Mouse (Mus musculus) kidney, embryonic 16.5 days (tissue): ENCODE measurements around the gene Trabd. TPM values are rescaled to one million over a fixed set of nuclear protein-coding genes. Genes with fewer than 3 reads are reported as not detected.

ENCODE experiments used
- ATAC-seq: fragments of 200-750 bp; cut with Nextera tagmentation; 2 replicates; pipeline ENCODE4 v1.8.0; 2017; ENCODE audit warnings: moderate TSS enrichment; ENCODE audit not compliant: low FRiP score, low TSS enrichment
- H3K27ac ChIP-seq: fragments of 300-500 bp; sonication (generic); 2 replicates; pipeline ENCODE4 v1.5.1; 2014; ENCODE audit warnings: low read length
- H3K27me3 ChIP-seq: fragments of 300-500 bp; sonication (generic); 2 replicates; pipeline ENCODE4 v1.6.1; 2014; ENCODE audit warnings: low read length, control low read depth, mixed read lengths; ENCODE audit not compliant: insufficient read depth
- H3K36me3 ChIP-seq: fragments of 300-500 bp; sonication (generic); 2 replicates; pipeline ENCODE4 v1.6.1; 2014; ENCODE audit warnings: low read length, control low read depth, mixed read lengths; ENCODE audit not compliant: insufficient read depth
- H3K4me1 ChIP-seq: fragments of 300-500 bp; sonication (generic); 2 replicates; pipeline ENCODE4 v1.6.1; 2014; ENCODE audit warnings: low read length, control low read depth, mixed read lengths; ENCODE audit not compliant: insufficient read depth
- H3K4me2 ChIP-seq: fragments of 300-500 bp; sonication (generic); replicated peaks from 2 replicates; pipeline ENCODE4 v1.6.1; 2014; ENCODE audit warnings: low read depth, low read length
- H3K4me3 ChIP-seq: fragments of 300-500 bp; sonication (generic); 2 replicates; pipeline ENCODE4 v1.5.1; 2014; ENCODE audit warnings: mild to moderate bottlenecking, low read length
- H3K9ac ChIP-seq: fragments of 300-500 bp; sonication (generic); replicated peaks from 2 replicates; pipeline ENCODE4 v1.6.1; 2014; ENCODE audit warnings: low read length
- H3K9me3 ChIP-seq: fragments of 300-500 bp; sonication (generic); 2 replicates; pipeline ENCODE4 v1.6.1; 2016; ENCODE audit warnings: low read length, control low read depth
- WGBS: fragments of 180-500 bp; shearing (Covaris S2); extraction: QIAGEN DNeasy Blood & Tissue Kit; methylation state at CpG from one replicate; pipeline ENCODE4 v1.1.7; 2014; 5-methylcytosine and 5-hydroxymethylcytosine counted together
- polyA plus RNA-seq: library from polyadenylated mRNA; unstranded; fragments of >200 nt; fragmentation: Nextera tagmentation; extraction: Ambion mirVana; gene quantifications from 2 replicates; pipeline ENCODE4 v1.2.1, GENCODE M21; 2015

Gene Trabd
- polyA plus RNA-seq, 1 experiment from 2014 or later = 60.3 TPM

- Histone ChIP-seq H3K4me2 (no peak overlapping the region), H3K4me3 (no peak overlapping the region), H3K36me3 (peaks cover 88% of the 10 kb centered on the region), H3K27me3 (no peaks in the 10 kb centered on the region), H3K4me1 (no peaks in the 10 kb centered on the region), H3K27ac (no peak overlapping the region), H3K9ac (no peak overlapping the region), H3K9me3 (no peaks in the 10 kb centered on the region)
- 92% methylated on average over 5 of the region's 5 CpGs for WGBS
- no peak for ATAC-seq
Measured at GRCm38 (mm10) chr15:89097450-89097849, 22.5 kb downstream of the Trabd start.

DNA sequence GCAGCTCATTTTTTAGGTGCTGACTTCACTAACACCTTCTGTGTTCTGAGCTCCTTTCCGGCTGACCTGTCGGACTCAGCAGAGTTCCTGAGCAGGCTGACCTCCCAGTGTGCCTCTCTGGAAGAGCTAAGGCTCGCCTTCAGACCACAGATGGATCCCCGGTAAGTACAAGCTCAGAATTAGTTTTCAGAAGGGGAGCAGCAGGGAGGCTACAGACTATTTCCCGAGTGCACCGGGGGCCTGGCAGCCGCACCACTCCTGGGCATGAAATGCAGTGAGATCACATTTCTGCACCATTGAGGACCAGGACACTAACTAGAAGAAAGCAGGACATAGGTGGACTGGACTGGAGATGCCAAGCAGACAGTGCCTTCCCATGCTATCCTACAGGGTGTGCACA is 23.7 kb downstream of the Trabd start:
- Histone ChIP-seq H3K4me1 (no peaks in the 10 kb centered on the region), H3K36me3 (peaks cover 88% of the 10 kb centered on the region), H3K9ac (no peak overlapping the region), H3K27ac (no peak overlapping the region), H3K4me3 (no peak overlapping the region), H3K4me2 (no peak overlapping the region), H3K9me3 (no peaks in the 10 kb centered on the region), H3K27me3 (no peaks in the 10 kb centered on the region)
- WGBS = 82% methylated on average over 7 of the region's 7 CpGs
- ATAC-seq = no peak

DNA sequence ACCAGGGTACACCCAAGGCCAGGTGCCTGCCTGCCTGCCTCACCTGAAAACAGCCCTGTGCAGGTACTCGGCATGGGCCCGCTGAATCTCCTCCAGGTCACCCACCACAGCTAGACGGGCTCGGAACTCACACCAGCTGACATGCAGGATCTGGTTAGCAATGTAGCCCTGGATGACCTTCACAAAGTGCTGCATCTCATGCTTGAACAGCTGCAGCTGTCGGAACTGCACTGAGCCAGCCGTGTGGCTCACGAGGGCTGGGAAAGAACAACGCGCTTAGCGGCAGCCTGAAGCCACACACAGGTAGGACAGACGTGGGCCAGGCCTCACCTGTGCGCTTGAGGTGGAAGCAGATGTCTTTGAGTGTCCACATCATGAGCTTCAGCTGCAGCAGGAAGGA is 25.9 kb downstream of the Trabd start:
- no peak overlapping the region for H3K27ac ChIP-seq
- no peak for ATAC-seq
- H3K9me3 ChIP-seq = no peaks in the 10 kb centered on the region
- no peaks in the 10 kb centered on the region for H3K4me1 ChIP-seq
- no peaks in the 10 kb centered on the region for H3K27me3 ChIP-seq
- H3K36me3 ChIP-seq = peaks cover 82% of the 10 kb centered on the region
- no peak overlapping the region for H3K4me3 ChIP-seq
- H3K9ac ChIP-seq = no peak overlapping the region
- no peak overlapping the region for H3K4me2 ChIP-seq
- WGBS = 82% methylated on average over 12 of the region's 12 CpGs

DNA sequence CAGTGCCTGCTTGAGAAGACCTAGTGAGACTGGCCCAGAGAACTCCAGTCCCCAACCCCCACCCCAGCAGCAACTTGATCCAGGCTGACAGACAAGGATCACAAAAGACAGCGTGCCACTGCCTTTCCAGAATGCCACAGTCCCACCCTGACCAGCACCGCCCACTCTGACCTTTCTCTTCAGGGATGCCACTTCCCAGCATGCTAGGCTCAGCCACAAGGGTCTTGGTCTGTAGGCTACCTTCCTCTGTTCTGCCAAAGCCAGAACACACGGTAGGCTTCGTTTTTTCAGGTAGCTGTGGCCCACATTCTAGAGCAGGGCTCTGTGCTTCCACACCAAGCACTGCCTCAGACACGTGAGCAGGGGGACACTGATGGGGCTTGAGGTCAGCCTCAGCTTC is 27.7 kb downstream of the Trabd start:
- no peak for ATAC-seq
- WGBS = 75% methylated on average over 5 of the region's 5 CpGs
- no peak overlapping the region for H3K4me3 ChIP-seq
- no peaks in the 10 kb centered on the region for H3K9me3 ChIP-seq
- no peaks in the 10 kb centered on the region for H3K4me1 ChIP-seq
- no peak overlapping the region for H3K27ac ChIP-seq
- no peaks in the 10 kb centered on the region for H3K27me3 ChIP-seq
- H3K9ac ChIP-seq = no peak overlapping the region
- peaks cover 76% of the 10 kb centered on the region for H3K36me3 ChIP-seq
- no peak overlapping the region for H3K4me2 ChIP-seq

DNA sequence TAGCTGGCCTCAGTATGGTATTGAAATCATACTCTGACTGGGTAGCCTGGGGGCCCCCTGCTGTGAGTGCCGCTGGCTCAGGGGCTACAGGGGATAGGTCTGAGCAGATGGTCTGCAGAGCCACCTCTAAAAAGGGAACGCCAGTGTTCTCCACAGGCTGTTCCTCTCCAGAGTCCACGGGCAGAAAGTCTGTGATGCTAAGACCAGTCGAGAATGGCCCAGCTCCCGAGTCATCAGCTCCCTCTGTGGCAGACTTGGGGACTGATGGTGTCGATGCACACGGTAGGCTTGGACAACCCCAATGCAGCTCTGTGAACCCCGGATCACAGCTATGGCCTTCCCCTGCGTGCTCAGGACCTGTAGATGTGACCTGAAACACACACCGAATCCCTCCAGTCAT is 29.0 kb downstream of the Trabd start:
- H3K4me1 ChIP-seq = no peaks in the 10 kb centered on the region
- H3K4me3 ChIP-seq = no peak overlapping the region
- no peak for ATAC-seq
- 87% methylated on average over 10 of the region's 10 CpGs for WGBS
- H3K9me3 ChIP-seq = no peaks in the 10 kb centered on the region
- no peak overlapping the region for H3K4me2 ChIP-seq
- no peak overlapping the region for H3K9ac ChIP-seq
- peaks cover 78% of the 10 kb centered on the region for H3K36me3 ChIP-seq
- no peak overlapping the region for H3K27ac ChIP-seq
- H3K27me3 ChIP-seq = no peaks in the 10 kb centered on the region

DNA sequence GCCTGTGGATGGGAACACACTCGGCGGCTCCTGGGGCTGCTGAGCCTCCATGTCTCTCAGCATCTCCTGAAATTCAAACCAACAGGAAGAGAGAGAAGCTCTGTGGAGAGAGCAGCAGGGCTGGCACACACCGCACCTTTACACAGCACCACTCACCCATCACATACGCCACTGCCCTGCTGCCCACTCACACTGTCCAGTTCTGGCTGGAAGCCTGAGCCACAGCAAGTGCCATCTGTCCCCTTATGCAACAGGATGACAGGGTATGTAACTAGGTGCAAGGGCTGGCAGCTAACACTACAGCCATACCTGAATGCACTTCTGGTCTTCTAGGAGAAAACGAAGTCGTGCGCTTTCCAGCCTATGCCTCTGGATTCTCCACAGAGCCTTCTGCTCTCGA is 29.5 kb downstream of the Trabd start:
- no peak overlapping the region for H3K9ac ChIP-seq
- ATAC-seq = no peak
- H3K4me1 ChIP-seq = no peaks in the 10 kb centered on the region
- H3K4me3 ChIP-seq = no peak overlapping the region
- no peak overlapping the region for H3K27ac ChIP-seq
- H3K4me2 ChIP-seq = no peak overlapping the region
- 93% methylated on average over 8 of the region's 8 CpGs for WGBS
- H3K27me3 ChIP-seq = no peaks in the 10 kb centered on the region
- H3K9me3 ChIP-seq = no peaks in the 10 kb centered on the region
- peaks cover 78% of the 10 kb centered on the region for H3K36me3 ChIP-seq

GRCm38 (mm10) chr15:89106073-89106472 is 31.1 kb downstream of the Trabd start:
- Histone ChIP-seq H3K36me3 (peaks cover 77% of the 10 kb centered on the region), H3K4me1 (no peaks in the 10 kb centered on the region), H3K27me3 (no peaks in the 10 kb centered on the region), H3K27ac (no peak overlapping the region), H3K4me3 (no peak overlapping the region), H3K4me2 (no peak overlapping the region), H3K9ac (no peak overlapping the region), H3K9me3 (no peaks in the 10 kb centered on the region)
- ATAC-seq = no peak
- WGBS = 91% methylated on average over 13 of the region's 13 CpGs

DNA sequence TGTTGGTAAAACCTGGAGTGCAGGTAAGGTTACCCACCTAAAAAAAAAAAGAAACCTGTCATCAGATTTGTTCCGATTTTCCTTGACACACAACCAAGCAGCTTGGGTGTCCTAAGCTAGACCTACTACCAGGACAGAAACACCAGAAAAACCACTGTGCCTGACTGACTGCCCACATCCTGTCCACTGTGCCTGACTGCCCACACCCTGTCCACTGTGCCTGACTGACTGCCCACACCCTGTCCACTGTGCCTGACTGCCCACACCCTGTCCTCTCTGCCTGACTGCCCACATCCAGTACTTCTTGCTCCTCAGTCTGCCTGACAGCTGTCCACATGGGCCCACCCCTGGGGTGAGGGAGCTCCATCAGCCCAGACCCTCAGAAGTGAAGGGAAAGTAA is 32.1 kb downstream of the Trabd start:
- Histone ChIP-seq H3K4me1 (no peaks in the 10 kb centered on the region), H3K36me3 (peaks cover 73% of the 10 kb centered on the region), H3K27me3 (no peaks in the 10 kb centered on the region), H3K27ac (no peak overlapping the region), H3K4me3 (no peak overlapping the region), H3K4me2 (no peak overlapping the region), H3K9me3 (no peaks in the 10 kb centered on the region), H3K9ac (no peak overlapping the region)
- 94% methylated on average over 1 of the region's 1 CpGs for WGBS
- ATAC-seq = no peak

- Histone ChIP-seq H3K4me3 (no peak overlapping the region), H3K4me2 (no peak overlapping the region), H3K36me3 (peaks cover 66% of the 10 kb centered on the region), H3K9ac (no peak overlapping the region), H3K9me3 (no peaks in the 10 kb centered on the region), H3K4me1 (no peaks in the 10 kb centered on the region), H3K27me3 (no peaks in the 10 kb centered on the region), H3K27ac (no peak overlapping the region)
- 80% methylated on average over 9 of the region's 9 CpGs for WGBS
- ATAC-seq = no peak
Measured at GRCm38 (mm10) chr15:89110147-89110546, 35.2 kb downstream of the Trabd start.

- H3K27me3 ChIP-seq = no peaks in the 10 kb centered on the region
- H3K9me3 ChIP-seq = no peaks in the 10 kb centered on the region
- ATAC-seq = no peak
- no peak overlapping the region for H3K9ac ChIP-seq
- H3K4me2 ChIP-seq = no peak overlapping the region
- peaks cover 20% of the 10 kb centered on the region for H3K4me1 ChIP-seq
- no peak overlapping the region for H3K4me3 ChIP-seq
- no peak overlapping the region for H3K27ac ChIP-seq
- peaks cover 32% of the 10 kb centered on the region for H3K36me3 ChIP-seq
Measured at GRCm38 (mm10) chr15:89118007-89118406, 43.1 kb downstream of the Trabd start.
